Mouse (Mus musculus): ENCODE measurements at regions not wholly inside any gene's neighbourhood (a gene's known extent, or its start where the extent isn't known, plus 50 kb on each side); places are given as distances from the start of the nearest gene placed in this dataset.

DNA sequence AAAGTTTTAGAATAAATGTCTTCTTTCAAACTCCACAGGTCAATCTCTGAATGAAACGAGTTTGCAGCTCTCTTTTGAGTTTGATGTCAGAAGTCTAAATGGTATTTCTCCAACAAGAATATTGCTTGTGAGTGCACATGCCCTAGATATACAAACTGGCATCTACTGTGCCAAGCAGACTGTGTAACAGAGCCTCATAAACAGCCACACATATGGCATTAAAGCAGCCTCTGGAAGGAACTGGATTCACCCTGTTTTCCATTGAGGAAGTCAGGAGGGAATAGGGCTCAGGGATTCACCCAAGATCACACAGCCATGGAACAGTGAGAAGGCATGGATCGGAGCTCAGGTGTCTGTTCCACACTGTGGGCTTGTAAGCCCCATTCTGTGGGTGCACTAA lies 149.2 kb upstream of the Kdm8 start:
- DNase-seq: no peak

DNA sequence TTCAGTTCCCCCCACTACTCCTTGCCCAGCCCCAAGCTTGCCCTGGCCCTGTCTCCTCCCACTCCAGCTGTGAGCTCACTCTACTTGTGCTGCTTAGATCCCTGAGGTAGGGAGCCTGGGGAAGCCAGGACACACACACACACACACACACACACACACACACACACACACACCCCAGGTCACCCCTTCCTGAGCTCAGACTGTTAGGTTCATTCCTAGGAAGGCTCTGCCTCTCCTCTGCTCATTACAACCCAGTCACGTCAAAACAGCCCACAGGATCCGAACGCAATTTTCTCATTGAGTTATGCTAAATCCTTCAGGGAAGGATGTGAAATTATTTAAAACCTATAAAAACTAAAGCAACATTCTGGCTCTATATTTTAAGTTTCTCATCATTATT lies 136.0 kb upstream of the Kdm8 start:
- no peak for DNase-seq

DNA sequence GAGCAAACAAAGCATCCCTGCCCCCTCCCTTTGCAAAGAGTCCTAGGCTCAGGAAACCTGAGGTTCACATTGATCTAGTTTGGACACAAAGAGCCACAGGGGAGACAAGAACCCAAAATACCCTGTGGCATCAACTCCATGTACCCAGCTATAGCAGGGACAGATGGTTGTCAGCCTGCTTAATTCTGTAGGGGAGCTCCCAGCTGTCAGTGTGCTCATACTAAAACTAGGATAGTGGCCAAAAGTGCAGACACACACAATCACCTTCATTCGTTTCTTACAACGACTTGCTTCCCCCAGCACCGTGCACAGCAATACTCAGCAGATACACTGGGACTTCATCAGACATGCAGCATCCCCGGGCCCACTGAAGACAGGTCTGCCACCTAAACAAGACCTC lies 133.5 kb upstream of the Kdm8 start:
- peak; percentile 2 for DNase-seq

DNA sequence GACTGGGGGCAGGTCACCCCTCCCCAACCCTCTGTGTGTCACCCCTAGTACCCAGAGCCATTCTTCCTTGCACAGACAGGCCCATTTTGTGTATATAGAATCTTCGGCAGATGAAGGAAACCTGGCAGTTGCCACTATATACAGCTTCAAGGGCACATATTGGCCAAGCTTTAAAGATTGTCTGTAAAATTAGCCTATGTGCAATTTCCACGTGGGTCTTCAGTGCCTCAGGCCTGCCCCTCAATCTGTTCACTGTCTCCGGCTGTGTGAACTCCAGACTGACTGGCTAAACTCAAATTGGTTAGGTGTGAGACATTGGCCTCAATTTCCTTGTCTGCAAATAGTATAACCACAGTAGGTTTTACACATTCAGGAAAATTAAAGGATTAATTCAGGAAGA lies 130.9 kb upstream of the Kdm8 start:
- DNase-seq: no peak

DNA sequence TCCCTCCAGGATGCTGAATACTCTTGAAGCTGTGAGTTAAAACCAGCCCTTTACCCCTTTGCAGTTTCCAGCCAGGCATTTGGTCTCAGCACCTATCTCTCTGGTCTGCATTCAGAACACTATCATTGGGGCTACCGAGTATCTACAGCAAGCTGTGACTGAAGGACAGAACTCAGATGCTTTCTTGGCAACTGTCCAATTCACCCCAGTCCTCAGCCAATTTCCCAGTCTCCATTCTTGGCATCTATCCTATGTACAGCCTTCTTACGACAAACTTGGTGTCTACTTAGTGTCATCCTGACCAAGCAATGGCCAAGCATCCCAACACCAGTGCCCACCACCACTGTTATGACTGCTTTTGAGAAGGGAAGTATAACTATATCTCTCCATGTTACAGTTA lies 109.7 kb upstream of the Kdm8 start:
- DNase-seq: no peak

DNA sequence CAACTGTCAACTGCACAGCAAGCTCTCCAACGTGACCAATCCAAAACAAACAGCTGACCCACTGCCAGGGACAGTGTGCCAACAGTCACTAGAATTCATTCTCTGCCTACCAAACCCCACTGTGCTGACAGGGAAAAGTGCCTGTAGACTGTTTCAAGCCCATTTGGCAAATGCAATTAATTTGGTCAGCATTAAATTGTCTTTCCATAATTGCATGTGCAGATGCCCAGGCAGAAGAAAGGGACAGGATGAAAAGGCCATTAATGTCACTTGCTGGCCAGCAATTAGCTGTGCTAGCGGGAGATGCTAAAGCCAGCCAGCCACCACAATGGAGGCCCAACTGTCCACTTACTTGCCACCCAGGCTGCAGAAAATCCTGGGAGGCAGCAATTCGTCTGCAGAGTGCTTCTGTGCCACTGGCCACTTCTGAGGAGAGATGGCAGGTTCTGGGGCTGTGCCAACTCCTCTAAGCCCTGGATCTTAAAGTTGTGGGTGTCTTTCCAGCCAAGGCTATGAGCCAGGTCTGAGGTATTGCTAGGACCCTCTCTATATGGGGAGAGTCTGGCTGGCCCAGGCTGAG lies 108.8 kb upstream of the Kdm8 start:
- DNase-seq: peak; percentile 20

DNA sequence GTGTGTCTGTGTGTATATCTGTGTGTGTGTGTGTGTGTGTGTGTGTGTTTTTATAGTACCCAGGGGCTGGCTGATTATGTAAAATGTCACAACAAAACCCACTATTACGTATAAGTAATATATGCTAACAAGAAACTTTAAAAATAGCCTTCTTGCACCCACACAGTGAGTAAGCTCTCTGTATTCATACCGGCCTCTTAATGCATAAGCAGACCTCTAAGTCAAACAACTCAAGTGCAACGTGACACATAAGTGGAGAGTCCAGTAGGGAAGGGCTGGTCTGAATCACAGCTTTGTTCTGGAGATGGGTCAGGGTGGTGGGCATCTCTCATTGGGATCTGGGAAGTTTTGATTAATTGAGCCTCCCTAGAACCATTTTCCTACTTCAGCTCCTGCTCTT lies 107.7 kb upstream of the Kdm8 start:
- no peak for DNase-seq

DNA sequence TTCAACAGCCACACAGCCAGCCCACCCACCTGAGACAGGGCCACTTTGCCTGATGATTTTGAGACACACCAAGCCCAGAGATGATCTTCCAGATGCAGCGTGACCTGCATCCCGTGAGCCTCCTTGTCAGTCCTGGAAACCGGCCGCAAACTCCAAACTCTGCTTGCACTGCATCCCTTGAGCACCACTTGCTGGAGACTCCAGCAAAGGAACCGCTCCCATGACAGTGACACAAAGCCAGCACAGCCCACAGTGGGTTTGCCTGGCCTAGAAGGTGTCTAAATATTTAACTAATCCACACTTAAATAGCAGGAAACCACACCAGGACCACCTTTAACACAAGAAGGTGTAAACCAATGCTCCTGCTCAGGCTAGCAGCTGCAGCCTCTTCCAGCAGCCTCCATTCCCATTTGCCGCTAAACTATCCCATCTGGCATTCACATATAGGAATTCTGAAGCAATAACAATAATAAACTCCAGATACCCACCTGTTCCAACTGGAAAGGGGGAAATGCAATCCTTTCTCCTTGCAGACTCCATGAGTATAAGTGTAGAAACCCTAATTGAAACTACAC lies 106.2 kb upstream of the Kdm8 start:
- no peak for DNase-seq

DNA sequence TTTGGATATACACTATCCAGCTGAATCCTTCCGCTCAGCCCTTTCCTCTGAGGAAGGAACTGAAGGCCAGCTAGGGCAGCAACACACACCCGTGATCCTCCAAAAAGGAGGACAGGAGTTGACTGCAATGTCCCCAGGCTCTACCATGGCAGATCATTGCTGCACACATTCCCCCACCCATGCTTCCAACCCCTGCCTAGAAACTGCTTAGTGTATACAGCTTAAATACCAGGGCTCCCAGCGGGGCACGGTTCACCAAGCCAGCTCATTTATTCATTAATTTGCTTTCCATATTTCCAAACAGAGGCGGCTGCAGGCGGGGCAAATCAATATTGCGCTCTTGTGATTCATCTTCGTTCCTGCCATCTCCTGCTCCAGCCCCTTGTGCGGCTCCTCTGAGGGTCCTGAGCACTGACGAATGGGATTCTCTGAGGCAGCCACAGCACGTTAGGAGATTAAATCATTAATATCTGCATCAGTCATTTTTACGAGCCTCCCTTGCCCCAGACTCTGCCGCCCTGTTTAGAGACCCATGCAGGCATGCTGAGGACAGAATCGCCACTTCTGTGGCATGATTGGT lies 104.1 kb upstream of the Kdm8 start:
- DNase-seq: no peak

DNA sequence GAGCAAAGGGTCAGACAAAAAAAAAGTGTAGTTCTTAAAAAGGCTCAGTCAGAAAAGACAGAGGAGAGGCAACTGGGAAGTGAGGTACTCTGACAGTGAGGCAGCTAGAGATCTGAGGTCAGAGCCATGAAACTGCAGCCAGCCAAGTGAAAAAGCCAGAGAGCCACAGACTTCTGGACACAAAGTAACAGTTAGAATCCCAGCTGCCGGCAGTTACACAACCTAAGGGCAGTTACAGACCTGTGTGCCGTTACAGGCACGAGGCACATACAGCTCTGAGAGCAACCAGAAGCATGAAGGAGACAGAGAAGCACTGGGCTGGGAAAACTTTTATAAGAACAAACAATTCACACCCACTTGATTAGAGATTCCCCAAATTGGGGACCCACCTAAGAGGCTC lies 94.9 kb upstream of the Kdm8 start:
- no peak for DNase-seq

DNA sequence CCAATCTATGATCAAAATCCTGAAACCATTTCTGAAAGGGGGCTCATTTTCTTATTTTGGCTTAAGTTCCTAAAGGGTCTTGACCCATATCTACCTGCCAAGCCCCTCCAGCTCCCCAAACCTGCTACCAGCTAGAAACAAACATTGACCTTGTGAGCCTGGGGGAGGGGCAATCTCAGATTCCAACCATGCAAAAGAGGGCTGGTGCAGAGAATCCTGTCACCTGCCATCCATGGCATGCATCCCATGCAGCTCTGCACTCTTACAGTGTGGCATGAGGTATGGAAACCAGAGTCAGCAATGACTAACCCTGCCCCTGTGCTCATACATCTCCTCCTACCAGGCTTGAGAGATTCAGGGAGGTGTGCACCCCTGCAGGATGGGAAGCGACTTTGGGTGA lies 90.3 kb upstream of the Kdm8 start:
- DNase-seq: no peak

DNA sequence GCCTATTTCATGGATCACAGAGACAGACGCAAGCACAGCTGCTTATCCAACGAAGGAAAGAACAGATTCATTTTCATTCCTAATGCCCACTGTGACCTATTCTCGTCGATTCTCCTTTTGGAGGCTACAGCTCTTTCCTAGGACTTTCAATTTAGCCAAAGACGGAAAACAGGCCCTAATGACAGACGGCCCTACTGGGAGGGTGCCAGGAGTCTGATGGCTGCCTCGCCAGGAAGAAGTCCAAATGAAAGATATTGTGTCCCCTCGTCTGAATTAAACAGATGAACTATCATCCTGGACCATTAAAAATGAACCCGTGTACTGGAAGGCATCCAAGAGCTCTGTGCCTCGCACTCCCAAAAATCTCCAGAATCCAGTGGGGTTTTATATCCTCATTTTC lies 89.5 kb upstream of the Kdm8 start:
- DNase-seq: no peak

DNA sequence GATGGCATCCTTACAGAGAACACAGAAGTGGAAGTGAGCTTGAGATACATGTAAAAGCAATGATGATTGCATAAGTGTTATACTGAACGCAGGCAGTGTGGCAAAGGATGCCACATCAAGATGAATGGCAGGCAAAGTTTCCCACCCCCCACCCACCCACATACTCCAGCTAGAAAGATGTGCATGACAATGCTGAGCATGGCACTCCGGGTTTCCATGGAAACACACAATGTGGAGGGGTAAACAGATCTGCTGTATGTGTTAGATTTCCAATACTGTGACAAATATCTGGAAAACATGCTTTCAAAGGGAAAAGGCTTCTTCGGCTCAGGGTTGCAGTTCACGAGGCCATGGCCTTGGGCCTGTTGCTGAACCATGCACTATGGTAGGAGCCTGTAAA lies 86.5 kb upstream of the Kdm8 start:
- DNase-seq: no peak

DNA sequence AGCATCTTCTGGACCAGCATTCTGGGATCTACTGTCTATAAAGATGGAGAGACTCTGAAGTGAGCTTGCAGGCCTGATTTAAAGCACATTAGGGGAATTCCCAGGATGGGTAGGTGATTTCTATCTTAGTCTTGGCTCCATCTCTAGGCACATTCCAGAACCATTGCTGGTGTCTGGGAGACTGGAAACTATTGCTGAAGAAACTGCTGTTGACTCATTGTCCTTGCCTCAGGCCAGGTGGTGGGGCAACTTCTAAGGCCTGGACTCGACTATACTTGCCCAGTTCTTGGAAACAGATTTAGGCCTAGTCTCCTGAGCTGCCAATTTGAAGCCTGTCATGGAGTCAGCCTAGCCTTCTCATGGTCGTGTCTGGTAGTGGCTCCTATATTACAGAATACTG lies 61.5 kb upstream of the Kdm8 start:
- DNase-seq: no peak

DNA sequence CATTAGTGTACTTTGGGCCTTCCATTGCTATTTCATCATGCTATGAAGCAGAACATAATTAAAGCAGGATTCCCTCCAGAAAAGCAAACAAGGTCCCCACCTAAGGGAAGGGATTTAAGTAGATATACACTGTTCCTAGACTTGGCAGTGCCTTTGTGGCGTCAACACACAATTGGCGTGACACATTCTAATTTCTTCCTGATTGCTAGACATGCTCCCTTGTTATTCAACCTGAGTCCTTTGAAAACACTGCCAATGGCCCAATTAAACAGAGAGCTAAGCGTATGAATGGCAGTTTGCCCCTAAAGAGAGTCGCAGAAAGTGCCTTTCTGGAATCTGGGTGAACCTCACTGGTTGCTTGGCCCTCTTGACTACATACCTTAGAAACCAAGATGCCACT lies 60.3 kb upstream of the Kdm8 start:
- DNase-seq: no peak

DNA sequence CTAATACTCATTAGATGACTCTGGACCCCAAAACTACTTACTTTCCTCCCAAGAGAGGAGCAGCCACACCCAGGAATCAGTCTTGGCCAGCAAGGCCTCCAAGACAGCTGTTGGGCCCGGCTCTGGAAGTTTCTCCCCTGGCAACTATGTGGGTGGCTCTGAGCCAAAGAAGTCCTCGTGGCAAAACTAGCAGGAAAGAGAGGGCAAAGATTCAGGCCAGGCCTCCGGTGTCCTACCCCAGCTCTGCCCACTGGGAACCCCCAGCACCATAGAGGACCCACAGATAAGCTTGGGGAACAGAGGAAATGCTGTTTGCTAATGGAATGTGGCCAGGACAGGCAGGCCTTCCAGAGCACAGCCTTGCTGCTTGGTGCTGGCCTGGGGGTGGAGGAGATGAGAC lies 51.9 kb upstream of the Kdm8 start:
- DNase-seq: peak; percentile 3

DNA sequence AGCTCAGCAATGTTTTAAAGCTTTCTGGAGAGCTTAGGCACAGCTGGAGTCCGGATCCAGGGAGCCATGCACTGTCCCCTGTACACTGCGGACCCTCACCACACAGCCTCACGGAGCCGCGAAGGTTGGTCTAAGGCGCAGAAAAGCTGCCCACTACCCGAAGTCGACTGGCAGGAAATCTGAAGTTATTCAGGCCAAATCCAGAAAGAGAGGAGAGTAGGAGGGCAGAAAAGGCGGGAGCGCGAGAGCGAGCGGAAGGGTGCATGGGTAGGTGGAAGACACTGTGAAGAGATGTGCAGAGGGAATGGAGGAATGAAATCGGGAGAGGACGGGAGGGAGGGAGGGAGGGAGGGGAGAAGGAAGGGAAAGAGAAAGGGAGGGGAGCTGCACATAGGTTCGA lies 51.2 kb upstream of the Kdm8 start:
- DNase-seq: peak; percentile 6

DNA sequence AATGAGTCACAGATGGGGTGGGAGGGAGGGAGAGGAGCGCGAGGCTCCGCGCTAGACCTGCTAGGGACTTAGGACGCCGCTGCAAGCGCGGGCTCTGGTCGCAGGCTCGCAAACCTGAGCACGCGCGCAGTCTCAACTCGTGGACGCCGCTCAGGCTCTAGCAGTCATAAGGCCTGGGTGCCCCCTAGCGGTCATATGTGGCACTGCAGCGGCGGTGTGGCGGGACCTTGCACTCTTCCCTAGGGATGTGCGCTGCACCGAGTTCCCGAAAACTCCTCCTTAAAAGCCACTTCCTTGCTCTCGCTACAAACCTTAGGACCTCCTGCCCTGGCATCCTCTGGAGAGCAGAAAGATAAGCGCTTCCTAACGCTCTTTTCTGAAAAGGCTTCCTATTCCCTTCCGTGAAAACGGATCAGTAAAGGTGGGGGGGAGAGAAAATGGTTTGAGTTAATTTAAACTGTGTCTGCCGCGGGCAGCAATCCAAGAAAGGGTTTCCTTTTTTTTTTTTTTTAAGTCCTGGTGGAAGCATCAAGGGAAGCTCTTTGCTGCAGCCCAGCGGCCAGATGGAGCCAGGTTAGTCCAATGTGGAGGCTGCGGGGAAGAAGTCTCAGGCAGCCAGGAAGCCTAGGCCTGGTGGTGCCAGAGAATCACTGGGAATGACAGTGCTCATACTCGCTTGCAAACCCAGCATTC lies 50.7 kb upstream of the Kdm8 start:
- peak; percentile 91 for DNase-seq

Measured in cerebellum, adult 11 months (tissue).